Mouse (Mus musculus): ENCODE measurements around the gene Pakap.

The Pakap gene

GRCm38 (mm10) chr4:57625306-57625705 is 57.3 kb downstream of the Pakap start:
- no peak for DNase-seq (ENCODE audit: low spot score in 2 of 2)

- DNase-seq (ENCODE audit: low spot score in 2 of 2), result no peak
Observed at GRCm38 (mm10) chr4:57625756-57626155, 57.8 kb downstream of the Pakap start.

- no peak for DNase-seq (ENCODE audit: low spot score in 2 of 2)
Observed at GRCm38 (mm10) chr4:57626921-57627320, 58.9 kb downstream of the Pakap start.

- no peak for DNase-seq (ENCODE audit: low spot score in 2 of 2)
Observed at GRCm38 (mm10) chr4:57632386-57632785, 64.4 kb downstream of the Pakap start.

DNA sequence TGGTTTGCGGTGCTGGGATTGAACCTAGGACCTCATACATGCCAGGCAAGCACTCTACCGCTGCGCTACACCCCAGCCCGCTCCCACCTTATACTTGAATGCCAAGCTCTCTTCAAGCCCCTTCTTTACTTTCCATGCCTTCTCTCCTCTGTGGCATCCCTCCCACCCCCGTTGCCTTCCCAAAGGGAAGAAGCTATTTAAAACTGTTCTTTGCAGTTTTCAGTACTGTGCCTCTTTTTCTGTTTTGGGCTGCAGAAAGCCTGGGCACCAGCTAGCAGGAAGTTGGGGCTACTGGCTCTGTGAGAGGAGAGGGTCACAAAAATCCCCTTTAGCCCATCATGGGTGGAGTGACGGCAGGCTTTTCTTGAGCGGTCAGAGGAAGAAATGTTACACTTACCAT is 65.1 kb downstream of the Pakap start:
- DNase-seq (ENCODE audit: low spot score in 2 of 2), result no peak

DNA sequence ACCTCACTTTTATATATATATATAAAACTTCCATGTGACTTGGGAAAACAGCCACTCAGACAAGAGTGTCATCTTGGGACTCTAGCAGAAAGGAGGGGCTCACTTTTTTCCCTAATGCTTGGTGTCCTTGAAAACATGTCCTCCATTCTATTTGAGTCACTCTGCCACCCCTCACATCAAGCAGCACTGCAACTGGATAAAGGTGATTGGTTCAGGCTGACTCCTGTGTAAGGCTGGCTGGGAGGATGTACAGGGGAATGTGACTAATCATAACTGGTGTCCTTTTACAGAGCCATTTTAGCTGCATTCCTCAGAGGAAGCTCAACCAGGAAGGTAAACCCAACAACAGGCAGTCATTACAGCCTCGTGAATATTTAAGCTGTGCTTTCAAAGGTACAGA is 67.0 kb downstream of the Pakap start:
- DNase-seq (ENCODE audit: low spot score in 2 of 2), result no peak

DNA sequence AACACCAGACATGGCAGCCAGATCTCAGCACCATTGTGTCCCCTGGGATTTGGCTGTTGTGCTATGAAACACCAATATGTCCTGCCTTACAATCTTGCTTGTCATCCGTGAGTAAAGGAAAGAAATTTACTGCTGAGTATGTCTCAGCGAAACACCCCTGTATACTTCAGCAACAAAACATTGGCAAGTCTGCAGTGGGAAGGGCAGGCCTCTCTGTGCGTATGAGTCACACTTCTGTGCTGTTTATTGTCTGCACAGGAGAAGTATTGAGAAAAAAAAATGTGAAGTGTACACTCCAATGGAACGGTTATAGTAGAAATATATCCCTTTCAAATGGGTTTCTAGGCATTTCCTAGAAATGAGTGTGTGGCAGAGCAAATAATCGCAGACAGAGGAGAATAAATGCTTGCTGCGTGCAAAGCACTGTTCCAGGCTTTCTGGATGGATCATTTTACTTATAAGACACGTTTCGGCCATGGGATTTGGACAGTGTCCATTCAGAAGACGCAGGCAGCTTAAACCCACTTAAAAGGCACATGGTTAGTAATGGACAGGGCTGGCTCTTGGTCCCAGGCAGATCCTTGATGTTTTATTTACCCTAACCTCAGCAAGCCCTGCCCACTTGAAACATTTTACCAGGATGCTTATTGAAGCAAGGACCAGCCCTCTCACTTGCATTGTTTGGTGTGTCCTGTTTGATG is 69.0 kb downstream of the Pakap start:
- no peak for DNase-seq (ENCODE audit: low spot score in 2 of 2)

- no peak for DNase-seq (ENCODE audit: low spot score in 2 of 2)
Observed at GRCm38 (mm10) chr4:57637636-57638386, 69.8 kb downstream of the Pakap start.

DNA sequence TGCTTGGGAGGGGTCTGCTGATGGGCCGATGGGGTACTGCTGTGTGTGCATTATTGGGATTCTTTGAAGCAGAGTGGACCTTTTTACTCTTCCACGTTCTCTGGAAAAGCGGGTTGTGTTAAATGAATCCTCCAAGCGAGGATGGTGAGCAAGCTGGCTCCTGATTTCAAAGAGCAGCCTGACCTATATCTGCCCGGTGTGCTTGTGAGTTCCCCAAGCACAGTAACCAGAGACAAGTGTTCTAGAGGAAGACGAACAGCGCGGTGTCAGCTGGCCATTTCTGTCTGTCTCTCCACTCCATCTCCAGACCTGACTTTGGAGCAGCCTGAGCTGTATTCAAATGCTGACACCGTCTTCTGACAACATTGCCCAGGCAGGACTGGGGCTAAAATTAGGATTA is 71.0 kb downstream of the Pakap start:
- no peak for DNase-seq (ENCODE audit: low spot score in 2 of 2)

GRCm38 (mm10) chr4:57640222-57640621 is 72.2 kb downstream of the Pakap start:
- DNase-seq (ENCODE audit: low spot score in 2 of 2), result no peak

GRCm38 (mm10) chr4:57640971-57641370 is 73.0 kb downstream of the Pakap start:
- DNase-seq (ENCODE audit: low spot score in 2 of 2), result no peak

DNA sequence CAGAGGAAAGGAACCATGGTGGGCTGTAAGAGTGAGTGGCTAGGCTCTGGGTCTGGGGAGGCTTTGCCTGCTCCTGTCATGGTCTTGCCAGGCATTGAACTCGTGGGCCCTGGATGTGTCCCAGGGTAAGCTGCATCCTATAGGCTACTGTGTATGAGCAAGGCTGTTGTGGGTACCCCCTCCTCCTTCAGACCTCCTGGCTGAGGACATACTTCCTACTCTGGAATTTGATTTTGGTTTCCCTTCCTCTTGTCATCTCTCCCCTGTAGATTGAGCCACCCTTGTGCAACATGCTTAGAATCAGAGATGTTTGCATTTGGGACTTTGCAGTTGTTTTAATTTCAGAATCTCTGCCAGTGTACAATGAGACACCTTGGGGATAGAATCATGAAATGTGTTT is 83.0 kb downstream of the Pakap start:
- DNase-seq (ENCODE audit: low spot score in 2 of 2), result no peak

DNA sequence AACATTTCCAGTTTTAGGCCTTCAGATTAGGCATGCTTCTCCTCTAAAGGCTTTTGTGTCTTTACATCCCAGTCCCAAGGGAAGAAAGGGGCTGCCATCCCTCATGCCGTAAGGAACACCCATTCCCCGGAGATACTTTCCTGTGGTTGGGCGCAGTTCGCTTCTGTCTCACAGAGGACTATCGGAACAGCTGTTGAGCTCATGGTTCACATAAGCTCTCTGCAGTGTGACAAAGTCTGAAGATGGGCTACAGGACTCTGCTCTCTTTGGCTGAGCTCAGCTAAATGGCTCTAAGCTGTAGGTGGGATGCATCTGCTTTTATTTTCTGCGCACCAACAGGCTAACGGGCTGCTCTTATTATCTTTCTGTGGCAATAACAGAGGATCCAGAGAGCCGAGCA is 83.6 kb downstream of the Pakap start:
- DNase-seq (ENCODE audit: low spot score in 2 of 2), result no peak

DNA sequence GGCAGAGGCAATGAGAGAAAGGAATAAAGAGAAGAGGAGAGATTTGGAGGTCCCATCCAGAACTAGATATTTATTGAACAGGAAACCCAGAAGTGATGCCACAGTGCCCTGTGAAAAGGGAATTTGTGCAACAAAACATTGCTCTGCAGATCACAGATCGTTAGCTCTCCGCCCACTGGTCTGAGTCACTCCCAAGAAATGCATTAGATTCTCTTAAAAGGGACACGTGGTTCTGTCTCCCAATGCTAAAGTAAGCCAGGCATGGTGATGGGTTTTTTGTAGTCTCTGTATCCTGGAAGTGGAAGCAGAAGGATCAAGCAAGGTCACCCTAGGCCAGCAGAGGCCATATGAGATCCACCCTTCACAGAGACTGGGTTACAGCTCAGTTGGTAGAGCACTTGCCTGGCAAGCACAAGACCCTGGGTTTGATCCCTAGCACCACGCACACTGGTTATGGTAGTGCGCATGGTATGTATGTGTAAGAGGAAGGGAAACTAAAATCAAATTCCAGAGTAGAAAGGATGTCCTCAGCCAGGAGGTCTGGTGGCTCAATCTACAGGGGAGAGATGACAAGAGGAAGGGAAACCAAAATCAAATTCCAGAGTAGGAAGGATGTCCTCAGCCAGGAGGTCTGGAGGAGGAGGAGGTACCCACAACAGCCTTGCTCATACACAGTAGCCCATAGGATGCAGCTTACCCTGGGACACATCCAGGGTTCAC is 84.4 kb downstream of the Pakap start:
- DNase-seq (ENCODE audit: low spot score in 2 of 2), result no peak

- no peak for DNase-seq (ENCODE audit: low spot score in 2 of 2)
Observed at GRCm38 (mm10) chr4:57655966-57656365, 88.0 kb downstream of the Pakap start.

GRCm38 (mm10) chr4:57656388-57656787 is 88.4 kb downstream of the Pakap start:
- DNase-seq (ENCODE audit: low spot score in 2 of 2), result no peak

DNA sequence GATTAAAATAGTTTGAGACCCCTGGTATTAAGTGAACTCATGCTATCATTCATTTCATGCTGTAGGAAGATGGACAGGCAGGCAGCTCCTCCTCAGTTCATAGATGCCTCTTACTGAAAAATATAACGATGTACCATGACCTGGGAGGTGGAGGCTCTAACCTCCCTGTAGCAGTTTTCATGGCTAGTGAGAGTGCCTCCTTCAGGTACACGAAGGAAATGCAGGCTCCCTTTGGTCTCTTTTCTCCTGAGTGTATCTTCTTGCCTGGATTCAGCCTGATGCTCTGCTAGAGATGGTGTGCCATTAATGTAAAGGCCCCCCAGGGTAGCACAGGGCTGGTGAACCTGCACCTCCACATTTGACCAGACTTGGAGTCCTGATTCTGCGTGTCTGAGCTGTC is 88.9 kb downstream of the Pakap start:
- no peak for DNase-seq (ENCODE audit: low spot score in 2 of 2)

GRCm38 (mm10) chr4:57660470-57660869 is 92.5 kb downstream of the Pakap start:
- no peak for DNase-seq (ENCODE audit: low spot score in 2 of 2)

GRCm38 (mm10) chr4:57666101-57666500 is 98.1 kb downstream of the Pakap start:
- DNase-seq (ENCODE audit: low spot score in 2 of 2), result no peak

- DNase-seq (ENCODE audit: low spot score in 2 of 2), result peak in 1 of 2 experiments; percentile 50
Observed at GRCm38 (mm10) chr4:57670813-57671469, 103.0 kb downstream of the Pakap start.

DNA sequence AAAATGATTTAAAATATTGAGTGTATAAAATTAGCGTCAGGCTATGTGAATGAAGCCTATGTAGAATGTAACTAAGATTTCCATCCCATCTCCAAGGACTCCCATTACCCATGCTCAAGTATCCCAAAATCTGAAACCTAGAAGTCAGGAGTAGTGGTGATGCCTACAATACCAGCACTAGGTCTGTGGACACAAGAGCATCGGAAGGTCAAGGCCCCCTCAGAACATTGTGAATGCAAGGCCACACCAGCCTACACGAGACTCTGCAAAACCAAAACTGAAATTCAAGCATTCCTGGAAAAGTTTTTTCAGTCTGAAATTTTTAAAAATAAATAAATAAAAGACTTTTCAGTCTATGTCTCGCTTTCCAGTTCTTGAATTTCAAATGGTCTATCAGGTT is 104.6 kb downstream of the Pakap start:
- no peak for DNase-seq (ENCODE audit: low spot score in 2 of 2)

All from urinary bladder, postnatal 4 days (tissue).